ENCODE assay signal across 7 mouse cellular contexts in the genomic region with DNA sequence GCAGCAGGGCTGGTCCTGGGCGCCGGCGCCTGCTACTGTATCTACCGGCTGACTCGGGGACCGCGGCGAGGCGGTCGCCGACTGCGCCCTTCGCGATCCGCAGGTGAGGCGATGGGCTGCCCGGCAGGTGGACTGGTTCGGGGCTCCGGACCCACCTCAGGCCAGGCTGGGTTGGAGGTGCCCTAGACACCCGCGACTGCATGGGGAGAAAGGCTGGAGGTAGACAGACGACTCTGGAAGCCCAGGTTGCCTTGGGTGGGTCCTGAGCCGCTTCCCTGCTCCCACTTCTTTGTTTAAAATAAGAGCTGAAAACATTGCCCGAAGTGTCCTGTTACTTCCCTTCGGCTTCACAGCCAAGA. TPM values are rescaled to one million over a fixed set of nuclear protein-coding genes. Genes with fewer than 3 reads are reported as not detected.
DNase-seq lines count a peak whose midpoint lies in the region; ATAC-seq lines count a peak whose summit lies in the region.

No protein-coding gene starts in this region.

- no peak for DNase-seq in neural tube, embryonic 11.5 days (ENCODE audit: low spot score)
- DNase-seq in neural tube, embryonic 10.5 days (ENCODE audit: extremely low spot score, low spot score): no peak
- DNase-seq in Muller cell, postnatal 12 days (ENCODE audit: inconsistent ontology term): no peak
- no peak for DNase-seq in spleen, postnatal 36 days (ENCODE audit: low spot score in 2 of 2)

- no peak for ATAC-seq in neural tube, embryonic 11.5 days (ENCODE audit: insufficient read depth, low FRiP score, low TSS enrichment)
- ATAC-seq in embryonic facial prominence, embryonic 15.5 days (ENCODE audit: insufficient number of reproducible peaks, low FRiP score, low TSS enrichment, low read depth): no peak
- ATAC-seq in limb, embryonic 13.5 days (ENCODE audit: low FRiP score, low read depth): peak; percentile 39; the same call in 1 of the 2 replicates
- no peak for ATAC-seq in stomach, embryonic 15.5 days (ENCODE audit: insufficient read depth, low FRiP score, low read depth)

- H3K27ac ChIP-seq in neural tube, embryonic 11.5 days (ENCODE audit: low read depth, low read length): peak overlapping the region; percentile 94
- H3K27ac ChIP-seq in embryonic facial prominence, embryonic 15.5 days (replicated peaks): peak overlapping the region; percentile 86
- H3K27ac ChIP-seq in limb, embryonic 13.5 days: peak overlapping the region; percentile 82
- H3K27ac ChIP-seq in stomach, embryonic 15.5 days: peak overlapping the region; percentile 92

- 0% methylated on average over 25 of the region's 25 CpGs for WGBS in neural tube, embryonic 11.5 days
- whole genome bisulfite sequencing in embryonic facial prominence, embryonic 15.5 days: 0% methylated on average over 25 of the region's 25 CpGs
- WGBS in limb, embryonic 13.5 days: under 1% methylated on average over 25 of the region's 25 CpGs
- WGBS in stomach, embryonic 15.5 days: under 1% methylated on average over 25 of the region's 25 CpGs

- peaks cover 3% of the 10 kb centered on the region; the same call in 1 of the 2 replicates for H3K4me1 ChIP-seq in neural tube, embryonic 11.5 days (ENCODE audit: control insufficient read depth, insufficient read depth, low read length)
- H3K4me1 ChIP-seq in embryonic facial prominence, embryonic 15.5 days: peaks cover 17% of the 10 kb centered on the region
- peaks cover 12% of the 10 kb centered on the region for H3K4me1 ChIP-seq in limb, embryonic 13.5 days
- H3K4me1 ChIP-seq in stomach, embryonic 15.5 days: 0 out of 2 replicates have a peak, but pooled peaks cover 3% of the 10 kb centered on the region

- peaks cover 9% of the 10 kb centered on the region; the same call in 1 of the 2 replicates for H3K36me3 ChIP-seq in neural tube, embryonic 11.5 days (ENCODE audit: control insufficient read depth, insufficient read depth, low read length)
- H3K36me3 ChIP-seq in embryonic facial prominence, embryonic 15.5 days: peaks cover 28% of the 10 kb centered on the region
- H3K36me3 ChIP-seq in limb, embryonic 13.5 days: peaks cover 32% of the 10 kb centered on the region
- peaks cover 18% of the 10 kb centered on the region for H3K36me3 ChIP-seq in stomach, embryonic 15.5 days

- peak overlapping the region; percentile 67 for H3K4me2 ChIP-seq in neural tube, embryonic 11.5 days (ENCODE audit: low read depth)
- H3K4me2 ChIP-seq in embryonic facial prominence, embryonic 15.5 days (replicated peaks): peak overlapping the region; percentile 76
- peak overlapping the region; percentile 84 for H3K4me2 ChIP-seq in limb, embryonic 13.5 days (replicated peaks)
- peak overlapping the region; percentile 72 for H3K4me2 ChIP-seq in stomach, embryonic 15.5 days

- peak overlapping the region; percentile 90 for H3K9ac ChIP-seq in neural tube, embryonic 11.5 days (ENCODE audit: low read length)
- peak overlapping the region; percentile 63 for H3K9ac ChIP-seq in embryonic facial prominence, embryonic 15.5 days
- H3K9ac ChIP-seq in limb, embryonic 13.5 days: peak overlapping the region; percentile 84
- H3K9ac ChIP-seq in stomach, embryonic 15.5 days: peak overlapping the region; percentile 77

- peak overlapping the region; percentile 84 for H3K4me3 ChIP-seq in neural tube, embryonic 11.5 days (ENCODE audit: low read depth, low read length)
- peak overlapping the region; percentile 90 for H3K4me3 ChIP-seq in embryonic facial prominence, embryonic 15.5 days (replicated peaks)
- H3K4me3 ChIP-seq in limb, embryonic 13.5 days: peak overlapping the region; percentile 82
- peak overlapping the region; percentile 84 for H3K4me3 ChIP-seq in stomach, embryonic 15.5 days (replicated peaks)

- H3K9me3 ChIP-seq in neural tube, embryonic 11.5 days (ENCODE audit: control insufficient read depth, low read length): no peaks in the 10 kb centered on the region
- no peaks in the 10 kb centered on the region for H3K9me3 ChIP-seq in embryonic facial prominence, embryonic 15.5 days (replicated peaks)
- no peaks in the 10 kb centered on the region for H3K9me3 ChIP-seq in limb, embryonic 13.5 days
- no peaks in the 10 kb centered on the region for H3K9me3 ChIP-seq in stomach, embryonic 15.5 days

- H3K27me3 ChIP-seq in neural tube, embryonic 11.5 days (ENCODE audit: control insufficient read depth, insufficient read depth, low read length): no peaks in the 10 kb centered on the region
- H3K27me3 ChIP-seq in embryonic facial prominence, embryonic 15.5 days: peaks cover 7% of the 10 kb centered on the region
- peaks cover 22% of the 10 kb centered on the region for H3K27me3 ChIP-seq in limb, embryonic 13.5 days
- no peaks in the 10 kb centered on the region for H3K27me3 ChIP-seq in stomach, embryonic 15.5 days (replicated peaks)

RNA-seq across cellular contexts. Expression of gene Armc10, which starts 0.5 kb away (rescaled TPM):
- 79.2 and 84.5 TPM in 2 replicates for polyA plus RNA-seq in neural tube, embryonic 11.5 days (2014; fragmentation: Nextera tagmentation; extraction: Ambion mirVana)
- 32.8 and 36.9 TPM in 2 replicates for polyA plus RNA-seq in embryonic facial prominence, embryonic 15.5 days (2015; fragmentation: Nextera tagmentation; extraction: Ambion mirVana)
- polyA plus RNA-seq in limb, embryonic 13.5 days (2015; fragmentation: Nextera tagmentation; extraction: Ambion mirVana): 54.4 TPM in 2 replicates
- 33.8 and 35.6 TPM in 2 replicates for polyA plus RNA-seq in stomach, embryonic 15.5 days (2015; fragmentation: Nextera tagmentation; extraction: Ambion mirVana)

RNA-seq across cellular contexts. Expression of gene Fbxl13, which starts 0.7 kb away (rescaled TPM):
- polyA plus RNA-seq in neural tube, embryonic 11.5 days (2014; fragmentation: Nextera tagmentation; extraction: Ambion mirVana): not detected in 2 replicates
- polyA plus RNA-seq in embryonic facial prominence, embryonic 15.5 days (2015; fragmentation: Nextera tagmentation; extraction: Ambion mirVana): 0.46 and 0.87 TPM in 2 replicates
- 0.08 and 0.24 TPM in 2 replicates for polyA plus RNA-seq in limb, embryonic 13.5 days (2015; fragmentation: Nextera tagmentation; extraction: Ambion mirVana)
- 0.13 and 0.36 TPM in 2 replicates for polyA plus RNA-seq in stomach, embryonic 15.5 days (2015; fragmentation: Nextera tagmentation; extraction: Ambion mirVana)

RNA-seq across cellular contexts. Expression of gene Napepld, which starts 55.1 kb away (rescaled TPM):
- polyA plus RNA-seq in neural tube, embryonic 11.5 days (2014; fragmentation: Nextera tagmentation; extraction: Ambion mirVana): 8.7 and 8.8 TPM in 2 replicates
- polyA plus RNA-seq in embryonic facial prominence, embryonic 15.5 days (2015; fragmentation: Nextera tagmentation; extraction: Ambion mirVana): 2.2 and 2.8 TPM in 2 replicates
- polyA plus RNA-seq in limb, embryonic 13.5 days (2015; fragmentation: Nextera tagmentation; extraction: Ambion mirVana): 2.1 and 2.5 TPM in 2 replicates
- polyA plus RNA-seq in stomach, embryonic 15.5 days (2015; fragmentation: Nextera tagmentation; extraction: Ambion mirVana): 2.6 and 3.3 TPM in 2 replicates
